Mouse (Mus musculus): ENCODE data around the gene Mroh3. TPM values are rescaled to one million over a fixed set of nuclear protein-coding genes. Genes with fewer than 3 reads are reported as not detected.
A peak's percentile ranks its signal among the peaks of the same experiment; 100 is the strongest.

The Mroh3 gene
- polyA plus RNA-seq, 1 experiment from 2014 or later: not detected

DNA sequence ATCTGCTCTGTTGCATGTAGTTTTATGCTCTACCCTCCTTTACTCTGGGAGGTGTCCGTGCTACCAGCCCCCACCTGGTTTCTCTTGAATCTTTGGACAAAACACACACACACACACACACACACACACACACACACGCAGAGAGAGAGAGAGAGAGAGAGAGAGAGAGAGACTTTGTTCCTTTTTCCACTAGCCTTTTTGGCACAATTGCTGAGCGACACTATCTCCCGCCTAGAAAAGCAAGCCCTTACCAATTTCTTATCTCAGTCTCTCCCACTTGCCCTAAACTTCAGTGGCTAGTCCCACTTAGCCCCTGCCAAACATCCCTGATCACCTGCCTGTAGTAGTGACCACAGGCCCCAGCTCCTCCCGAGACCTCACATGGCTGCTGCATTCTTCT lies 31.8 kb upstream of the Mroh3 start:
- Histone ChIP-seq H3K9me3 (replicated peaks) (no peaks in the 10 kb centered on the region), H3K4me3 (replicated peaks) (no peak overlapping the region), H3K27ac (replicated peaks) (no peak overlapping the region), H3K36me3 (replicated peaks) (no peaks in the 10 kb centered on the region), H3K4me1 (replicated peaks) (no peaks in the 10 kb centered on the region), H3K9ac (no peak overlapping the region), H3K4me2 (no peak overlapping the region), H3K27me3 (peaks cover 11% of the 10 kb centered on the region)
- WGBS (ENCODE audit: insufficient replicate concordance): 49% methylated on average over 5 of the region's 5 CpGs
- ATAC-seq (ENCODE audit: insufficient read depth): no peak

DNA sequence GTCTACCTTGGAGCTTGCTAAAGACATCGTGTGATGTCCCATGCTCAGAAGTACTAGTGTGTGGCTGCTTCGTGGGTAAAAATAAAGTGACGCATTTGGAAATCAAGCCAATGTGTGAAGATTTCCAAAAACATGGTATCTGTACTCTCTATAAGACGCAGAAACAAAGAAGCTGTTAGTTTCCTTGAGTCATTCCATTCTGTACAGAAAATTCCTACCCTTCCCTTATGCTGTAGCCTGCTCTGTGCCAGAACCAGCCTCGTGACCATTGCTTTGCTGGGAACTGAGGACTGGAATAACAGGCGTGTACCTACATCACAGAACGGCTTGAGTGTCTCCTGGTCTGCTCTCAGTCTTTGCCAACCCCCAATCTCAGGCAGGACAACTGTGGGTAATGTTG lies 29.2 kb upstream of the Mroh3 start:
- ATAC-seq (ENCODE audit: insufficient read depth): no peak
- Histone ChIP-seq H3K4me1 (replicated peaks) (no peaks in the 10 kb centered on the region), H3K4me2 (no peak overlapping the region), H3K27me3 (peaks cover 11% of the 10 kb centered on the region), H3K9ac (no peak overlapping the region), H3K36me3 (replicated peaks) (no peaks in the 10 kb centered on the region), H3K9me3 (replicated peaks) (no peaks in the 10 kb centered on the region), H3K27ac (replicated peaks) (no peak overlapping the region), H3K4me3 (replicated peaks) (no peak overlapping the region)
- WGBS (ENCODE audit: insufficient replicate concordance): 61% methylated on average over 7 of the region's 7 CpGs

DNA sequence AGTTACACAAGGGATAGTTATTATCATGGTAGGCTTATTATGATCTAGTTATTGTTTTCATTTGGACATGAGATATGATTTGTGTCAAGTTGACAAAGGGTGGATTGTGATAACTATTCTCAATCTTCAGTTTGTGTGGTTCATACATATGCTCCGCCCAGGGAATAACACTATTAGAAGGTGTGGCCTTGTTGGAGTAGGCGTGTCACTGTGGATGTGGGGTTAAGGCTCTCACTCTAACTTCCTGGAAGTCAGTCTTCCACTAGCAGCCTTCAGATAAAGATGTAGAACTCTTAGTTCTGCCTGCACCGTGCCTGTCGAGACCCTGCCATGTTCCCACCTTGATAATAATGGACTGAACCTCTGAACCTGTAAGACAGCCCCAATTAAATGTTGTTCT lies 25.9 kb upstream of the Mroh3 start:
- no peak overlapping the region for H3K27ac ChIP-seq (replicated peaks)
- H3K4me3 ChIP-seq (replicated peaks): no peak overlapping the region
- H3K36me3 ChIP-seq (replicated peaks): no peaks in the 10 kb centered on the region
- 51% methylated on average over 4 of the region's 4 CpGs for whole genome bisulfite sequencing (ENCODE audit: insufficient replicate concordance)
- no peak overlapping the region for H3K4me2 ChIP-seq
- H3K9ac ChIP-seq: no peak overlapping the region
- H3K27me3 ChIP-seq: peaks cover 41% of the 10 kb centered on the region
- H3K4me1 ChIP-seq (replicated peaks): peaks cover 11% of the 10 kb centered on the region
- no peak for ATAC-seq (ENCODE audit: insufficient read depth)
- H3K9me3 ChIP-seq (replicated peaks): no peaks in the 10 kb centered on the region

DNA sequence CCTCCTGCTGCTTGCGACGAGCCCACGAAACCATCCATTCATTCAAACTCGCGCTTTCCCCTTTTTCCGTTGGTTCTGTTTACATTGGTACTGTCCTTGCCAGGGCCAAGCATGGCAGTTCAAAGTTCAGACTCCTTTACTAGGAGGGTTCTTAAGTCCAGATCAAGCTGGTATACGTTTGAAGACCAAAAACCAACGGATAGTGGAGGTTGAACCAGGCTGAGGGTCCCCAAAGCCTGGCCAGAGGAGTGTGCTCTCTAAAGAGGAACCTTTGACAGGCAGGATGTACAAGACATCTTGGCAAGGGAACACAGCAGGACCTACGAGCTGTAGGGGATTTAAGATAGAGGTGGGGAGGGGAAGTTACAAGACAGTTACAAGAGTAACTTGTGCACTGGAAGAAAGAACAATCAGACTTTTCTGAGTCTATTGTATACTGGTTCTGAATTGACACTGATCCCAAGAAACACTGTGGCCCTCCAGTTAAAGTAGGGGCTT lies 22.0 kb upstream of the Mroh3 start:
- 2% methylated on average over 9 of the region's 9 CpGs for whole genome bisulfite sequencing (ENCODE audit: insufficient replicate concordance)
- H3K4me2 ChIP-seq: peak overlapping the region; percentile 75
- H3K27ac ChIP-seq (replicated peaks): no peak overlapping the region
- peak overlapping the region; percentile 56 for H3K4me3 ChIP-seq (replicated peaks)
- no peaks in the 10 kb centered on the region for H3K9me3 ChIP-seq (replicated peaks)
- no peak overlapping the region for H3K9ac ChIP-seq
- peaks cover 73% of the 10 kb centered on the region for H3K27me3 ChIP-seq
- no peaks in the 10 kb centered on the region for H3K36me3 ChIP-seq (replicated peaks)
- peaks cover 14% of the 10 kb centered on the region for H3K4me1 ChIP-seq (replicated peaks)
- ATAC-seq (ENCODE audit: insufficient read depth): no peak

DNA sequence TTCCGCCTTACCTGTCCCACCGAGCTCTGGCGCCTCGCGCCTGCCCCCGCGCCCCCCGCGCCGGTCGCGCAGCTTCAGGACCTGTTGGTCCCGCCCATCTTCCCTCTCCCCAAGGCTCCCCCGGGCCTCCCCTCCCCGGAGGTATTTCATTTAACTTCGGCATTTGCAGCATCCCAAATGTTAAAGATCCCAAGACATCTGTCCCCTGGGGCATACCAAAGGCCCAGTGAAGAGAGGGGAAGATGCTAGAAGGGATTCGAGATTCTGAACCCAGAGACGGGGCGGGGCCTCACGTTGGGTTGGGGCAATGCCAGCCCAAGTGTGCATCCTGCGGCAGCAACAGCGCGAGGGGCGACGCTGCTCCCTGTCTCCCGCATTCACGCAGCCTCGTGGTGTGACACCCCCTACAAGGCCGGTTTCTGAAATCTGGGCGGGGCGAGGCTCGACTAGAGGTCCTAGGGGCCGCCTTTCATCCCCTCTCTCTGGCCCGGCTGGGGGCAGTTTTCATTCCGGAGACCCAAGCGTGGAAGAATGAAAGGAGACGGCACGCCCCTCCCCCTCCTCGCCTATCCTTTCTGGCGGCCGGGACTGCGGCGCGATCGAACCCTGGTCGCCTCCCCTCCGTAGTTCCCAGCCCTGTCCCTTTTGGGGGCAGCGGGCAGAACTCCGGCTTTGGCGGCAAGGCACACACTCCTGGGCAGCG lies 21.4 kb upstream of the Mroh3 start, which contains the start of gene Inava:
TSS of gene Inava (minus strand) at position 373 of the 703 bp plus-strand sequence.
- Histone ChIP-seq H3K9me3 (replicated peaks) (no peaks in the 10 kb centered on the region), H3K27me3 (peaks cover 78% of the 10 kb centered on the region), H3K36me3 (replicated peaks) (no peaks in the 10 kb centered on the region), H3K9ac (no peak within 1 kb of the TSS), H3K4me1 (replicated peaks) (peaks cover 19% of the 10 kb centered on the region), H3K27ac (replicated peaks) (no peak within 1 kb of the TSS), H3K4me3 (replicated peaks) (peak within 1 kb of the TSS; percentile 56), H3K4me2 (peak within 1 kb of the TSS; percentile 75)
- under 1% methylated on average over 51 of the region's 51 CpGs for WGBS (ENCODE audit: insufficient replicate concordance)
- ATAC-seq (ENCODE audit: insufficient read depth): peak; percentile 18; the same call in 1 of the 2 replicates

DNA sequence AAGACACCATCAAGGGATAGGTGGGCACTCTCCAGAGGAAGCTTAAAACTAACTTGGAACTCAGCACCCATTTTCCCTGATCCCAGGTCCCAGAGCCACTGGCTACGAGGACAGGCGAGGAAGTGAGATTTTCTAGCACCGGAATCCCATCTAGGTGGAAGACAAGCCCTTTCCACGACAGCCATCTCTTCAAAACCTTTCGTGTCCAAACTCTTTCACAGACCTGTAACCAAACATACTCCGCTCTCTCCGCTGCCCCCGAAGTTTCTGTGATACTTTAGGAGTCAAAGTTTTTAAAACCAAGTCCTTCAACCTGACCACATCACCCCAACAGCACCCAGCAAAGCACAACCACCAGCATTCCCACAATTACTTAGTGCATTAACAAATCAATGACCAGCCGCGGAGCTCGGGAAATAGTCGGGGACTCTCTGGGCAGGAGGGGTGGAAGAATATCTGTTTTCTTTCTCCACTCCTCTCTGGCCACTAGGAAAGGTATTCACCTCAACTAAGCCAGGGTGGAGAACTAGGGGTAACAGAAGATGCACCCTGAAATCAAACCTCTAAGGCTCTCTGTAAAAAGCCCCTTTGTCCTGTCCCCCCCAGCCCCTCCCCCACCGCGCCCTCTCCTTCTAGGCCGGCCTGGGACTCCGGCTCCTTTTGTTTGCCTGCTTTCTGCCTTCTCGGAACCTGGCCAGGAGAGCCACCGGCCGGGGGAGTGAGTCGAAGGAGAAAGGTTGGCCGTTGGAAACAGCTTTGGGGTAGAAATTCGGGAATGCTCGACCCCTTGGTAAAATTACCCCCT lies 20.6 kb upstream of the Mroh3 start:
- Histone ChIP-seq H3K4me2 (peak overlapping the region; percentile 75), H3K27ac (replicated peaks) (no peak overlapping the region), H3K4me3 (replicated peaks) (peak overlapping the region; percentile 56), H3K27me3 (peaks cover 78% of the 10 kb centered on the region), H3K4me1 (replicated peaks) (peaks cover 24% of the 10 kb centered on the region), H3K36me3 (replicated peaks) (no peaks in the 10 kb centered on the region), H3K9me3 (replicated peaks) (no peaks in the 10 kb centered on the region), H3K9ac (no peak overlapping the region)
- ATAC-seq (ENCODE audit: insufficient read depth): no peak
- 6% methylated on average over 23 of the region's 23 CpGs for WGBS (ENCODE audit: insufficient replicate concordance)

DNA sequence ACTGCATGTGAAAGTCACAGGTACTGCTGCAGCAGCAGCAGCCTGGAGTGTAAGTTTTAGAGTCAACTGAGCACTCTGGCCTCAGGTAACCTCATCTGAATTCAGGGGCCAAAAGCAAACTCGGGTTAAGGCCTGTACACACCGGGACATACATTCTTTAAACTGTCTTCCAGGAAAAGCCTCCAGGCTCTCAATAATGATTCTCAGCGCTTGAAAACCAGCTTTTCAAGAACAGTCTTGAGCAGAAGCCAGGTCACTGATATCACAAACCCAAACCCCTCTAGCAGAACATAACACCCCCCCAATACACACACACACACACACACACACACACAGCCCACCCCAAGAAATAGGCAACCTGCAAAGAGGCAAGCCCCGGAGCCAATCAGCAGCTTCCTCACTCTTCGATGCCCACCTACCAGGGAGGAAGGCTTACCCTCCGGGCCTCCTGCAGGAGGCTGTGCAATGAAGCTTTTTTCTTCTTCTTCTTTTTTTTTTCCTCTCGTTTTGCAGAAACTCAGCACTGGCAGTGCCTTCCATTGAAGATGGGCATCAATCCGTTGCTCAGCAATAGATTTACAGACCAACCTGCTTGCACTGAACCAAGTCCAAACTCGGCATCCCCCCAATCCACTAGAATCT lies 19.8 kb upstream of the Mroh3 start:
- H3K9ac ChIP-seq: no peak overlapping the region
- ATAC-seq (ENCODE audit: insufficient read depth): no peak
- H3K27me3 ChIP-seq: peaks cover 78% of the 10 kb centered on the region
- no peak overlapping the region for H3K4me3 ChIP-seq (replicated peaks)
- H3K4me1 ChIP-seq (replicated peaks): peaks cover 31% of the 10 kb centered on the region
- H3K4me2 ChIP-seq: no peak overlapping the region
- H3K27ac ChIP-seq (replicated peaks): no peak overlapping the region
- no peaks in the 10 kb centered on the region for H3K9me3 ChIP-seq (replicated peaks)
- H3K36me3 ChIP-seq (replicated peaks): no peaks in the 10 kb centered on the region
- WGBS (ENCODE audit: insufficient replicate concordance): 9% methylated on average over 9 of the region's 9 CpGs

DNA sequence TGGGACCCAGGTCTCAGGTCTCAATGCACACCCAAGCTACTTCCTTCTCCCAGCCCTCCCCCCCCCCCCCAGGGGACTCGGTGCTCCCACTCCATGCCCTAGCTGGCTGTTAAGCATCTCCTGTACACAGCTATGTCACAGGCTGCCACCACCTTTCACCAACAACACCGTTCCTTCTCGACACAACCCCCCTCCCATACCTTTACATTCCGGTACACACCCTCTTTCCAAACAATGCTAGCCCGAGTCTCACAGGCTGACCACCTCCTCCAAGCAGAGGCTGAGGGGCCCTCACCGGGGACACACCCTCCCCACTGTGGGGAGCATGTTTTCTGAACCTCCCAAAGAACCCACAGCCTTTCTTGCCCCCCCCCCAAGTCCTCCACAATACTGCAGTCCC lies 19.0 kb upstream of the Mroh3 start:
- H3K4me1 ChIP-seq (replicated peaks): peaks cover 34% of the 10 kb centered on the region
- H3K27me3 ChIP-seq: peaks cover 77% of the 10 kb centered on the region
- H3K27ac ChIP-seq (replicated peaks): no peak overlapping the region
- H3K4me3 ChIP-seq (replicated peaks): no peak overlapping the region
- no peak overlapping the region for H3K4me2 ChIP-seq
- no peaks in the 10 kb centered on the region for H3K36me3 ChIP-seq (replicated peaks)
- no peak for ATAC-seq (ENCODE audit: insufficient read depth)
- H3K9ac ChIP-seq: no peak overlapping the region
- WGBS (ENCODE audit: insufficient replicate concordance): 13% methylated on average over 6 of the region's 6 CpGs
- no peaks in the 10 kb centered on the region for H3K9me3 ChIP-seq (replicated peaks)

DNA sequence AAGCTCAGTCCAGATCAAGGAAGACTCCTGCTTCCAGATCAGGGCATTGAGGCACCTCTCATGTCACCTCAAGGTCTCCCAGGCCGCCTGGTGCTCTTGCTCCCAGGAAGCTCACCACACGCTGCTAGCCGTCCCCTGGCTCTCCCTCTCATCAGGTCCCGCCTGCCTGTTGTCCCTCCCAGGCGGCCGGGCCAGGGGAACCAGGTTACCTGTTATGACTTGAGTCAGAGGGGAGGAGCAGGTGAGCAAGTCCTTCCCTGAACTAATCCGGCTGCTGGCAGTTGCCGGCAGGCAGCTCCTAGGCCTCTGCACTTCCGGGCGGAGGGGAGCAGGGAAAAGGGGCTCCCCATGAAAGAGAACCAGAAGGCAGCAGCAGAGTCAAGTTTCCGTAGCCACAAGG lies 17.6 kb upstream of the Mroh3 start:
- WGBS (ENCODE audit: insufficient replicate concordance): 50% methylated on average over 11 of the region's 11 CpGs
- no peak for ATAC-seq (ENCODE audit: insufficient read depth)
- H3K9ac ChIP-seq: no peak overlapping the region
- H3K4me2 ChIP-seq: no peak overlapping the region
- H3K4me1 ChIP-seq (replicated peaks): peaks cover 34% of the 10 kb centered on the region
- H3K9me3 ChIP-seq (replicated peaks): no peaks in the 10 kb centered on the region
- H3K27me3 ChIP-seq: peaks cover 64% of the 10 kb centered on the region
- no peaks in the 10 kb centered on the region for H3K36me3 ChIP-seq (replicated peaks)
- no peak overlapping the region for H3K27ac ChIP-seq (replicated peaks)
- no peak overlapping the region for H3K4me3 ChIP-seq (replicated peaks)

DNA sequence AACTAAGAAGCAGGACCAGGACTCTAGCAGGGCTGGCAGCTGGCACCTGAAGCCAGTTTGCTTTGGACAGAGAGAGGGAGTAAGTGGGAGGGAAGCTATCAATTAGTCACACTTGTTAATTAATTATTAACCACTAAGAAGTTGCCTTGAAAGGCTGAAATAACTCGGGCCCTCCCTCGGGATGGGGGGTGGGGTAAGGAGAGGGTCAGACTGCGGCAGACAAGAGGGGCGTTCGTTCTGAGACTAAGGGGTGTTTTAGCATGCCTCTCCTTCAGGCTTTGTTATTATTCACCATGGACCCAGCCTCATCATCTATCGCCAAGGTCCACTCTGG lies 16.4 kb upstream of the Mroh3 start:
- no peaks in the 10 kb centered on the region for H3K9me3 ChIP-seq (replicated peaks)
- ATAC-seq (ENCODE audit: insufficient read depth): no peak; the same call in 1 of the 2 replicates
- no peaks in the 10 kb centered on the region for H3K36me3 ChIP-seq (replicated peaks)
- H3K4me1 ChIP-seq (replicated peaks): peaks cover 26% of the 10 kb centered on the region
- no peak overlapping the region for H3K9ac ChIP-seq
- H3K4me3 ChIP-seq (replicated peaks): no peak overlapping the region
- peak overlapping the region; percentile 41 for H3K4me2 ChIP-seq
- WGBS (ENCODE audit: insufficient replicate concordance): 50% methylated on average over 6 of the region's 6 CpGs
- peaks cover 52% of the 10 kb centered on the region for H3K27me3 ChIP-seq
- no peak overlapping the region for H3K27ac ChIP-seq (replicated peaks)

Data from liver, embryonic 15.5 days (tissue).